Comparison of ENCODE assay signal across 10 mouse cellular contexts in the genomic region with DNA sequence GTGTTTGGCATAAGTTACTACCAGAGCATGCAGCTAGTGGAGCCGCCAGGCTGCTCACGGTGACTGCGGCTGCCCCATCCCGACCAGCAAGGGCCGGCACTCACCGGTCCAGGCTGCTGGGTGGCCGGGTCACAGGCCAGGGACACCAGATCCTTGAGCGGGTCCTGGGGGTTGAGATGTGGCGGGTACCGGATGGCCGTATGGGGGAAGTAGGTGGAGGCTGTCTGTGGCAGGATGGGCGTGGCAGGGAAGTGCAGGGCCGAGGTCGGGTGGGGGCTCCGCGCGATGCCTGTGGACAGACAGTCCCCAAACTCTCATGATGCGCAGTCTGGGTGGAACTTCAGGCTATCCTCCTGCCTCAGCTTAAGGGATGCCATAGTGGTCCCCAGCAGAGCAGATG. TPM values are rescaled to one million over a fixed set of nuclear protein-coding genes. Genes with fewer than 3 reads are reported as not detected.
DNase-seq lines count a peak whose midpoint lies in the region; ATAC-seq and TF ChIP-seq lines count a peak whose summit lies in the region.
"Had no signal": no experiment of that assay in that cellular context is flagged by ENCODE, and none has a peak within 500 bp of the region (broad histone marks: within the 10 kb centered on the region; RNA-seq: fewer than 3 reads in every experiment).

No protein-coding gene starts in this region.

- ATAC-seq in hindbrain, embryonic 12.5 days (ENCODE audit: low FRiP score), result no peak
- ATAC-seq in embryonic facial prominence, embryonic 12.5 days (ENCODE audit: insufficient number of reproducible peaks, insufficient read depth, low FRiP score, low TSS enrichment), result no peak
- ATAC-seq in lung, embryonic 15.5 days (ENCODE audit: borderline replicate concordance, extremely low read depth, low FRiP score, low TSS enrichment), result no peak
- ATAC-seq in midbrain, embryonic 11.5 days (ENCODE audit: low FRiP score), result no peak

- 47% methylated on average over 18 of the region's 18 CpGs for WGBS in hindbrain, embryonic 10.5 days
- 48% methylated on average over 18 of the region's 18 CpGs for WGBS in hindbrain, embryonic 12.5 days
- WGBS in embryonic facial prominence, embryonic 12.5 days, result 55% methylated on average over 18 of the region's 18 CpGs
- 61% methylated on average over 18 of the region's 18 CpGs for WGBS in lung, embryonic 15.5 days
- WGBS in cerebellum, adult 2 months, result 73% methylated on average over 18 of the region's 18 CpGs
- WGBS in midbrain, embryonic 11.5 days, result 65% methylated on average over 18 of the region's 18 CpGs

- peaks cover 94% of the 10 kb centered on the region for H3K27me3 ChIP-seq in hindbrain, embryonic 10.5 days (ENCODE audit: insufficient read depth, poor library complexity, severe bottlenecking)
- H3K27me3 ChIP-seq in hindbrain, embryonic 12.5 days, result peaks cover 42% of the 10 kb centered on the region
- H3K27me3 ChIP-seq in embryonic facial prominence, embryonic 12.5 days, result peaks cover 29% of the 10 kb centered on the region
- no peaks in the 10 kb centered on the region for H3K27me3 ChIP-seq in lung, embryonic 15.5 days
- H3K27me3 ChIP-seq in cerebellum, adult 2 months (ENCODE audit: control insufficient read depth, insufficient read depth, low read length), result no peaks in the 10 kb centered on the region
- peaks cover 45% of the 10 kb centered on the region for H3K27me3 ChIP-seq in midbrain, embryonic 11.5 days (ENCODE audit: control insufficient read depth, insufficient read depth, low read length)

- no peak for DNase-seq in hindbrain, embryonic 10.5 days (ENCODE audit: low spot score)
- DNase-seq in ES-E14 (ENCODE audit: low read depth, low spot score), result no peak
- no peak for DNase-seq in cerebellum, adult 2 months
- no peak for DNase-seq in midbrain, embryonic 11.5 days (ENCODE audit: low spot score, missing footprints)
- no peak for DNase-seq in left cerebral cortex, adult 8-10 months (ENCODE audit: low spot score in 2 of 2)
- DNase-seq: gastrocnemius, postnatal 36 days had no signal

- peaks cover 15% of the 10 kb centered on the region for H3K36me3 ChIP-seq in hindbrain, embryonic 10.5 days
- peaks cover 28% of the 10 kb centered on the region for H3K36me3 ChIP-seq in hindbrain, embryonic 12.5 days
- peaks cover 7% of the 10 kb centered on the region; the same call in 1 of the 2 replicates for H3K36me3 ChIP-seq in ES-E14 (ENCODE audit: control insufficient read depth, insufficient read depth, low read length, poor library complexity, severe bottlenecking)
- H3K36me3 ChIP-seq in embryonic facial prominence, embryonic 12.5 days, result peaks cover 45% of the 10 kb centered on the region
- H3K36me3 ChIP-seq in lung, embryonic 15.5 days, result peaks cover 46% of the 10 kb centered on the region
- H3K36me3 ChIP-seq in midbrain, embryonic 11.5 days (ENCODE audit: control insufficient read depth, insufficient read depth, low read length), result no peaks in the 10 kb centered on the region

- no peak overlapping the region for H3K4me2 ChIP-seq in hindbrain, embryonic 12.5 days (replicated peaks)
- H3K4me2 ChIP-seq in embryonic facial prominence, embryonic 12.5 days (replicated peaks), result no peak overlapping the region
- H3K4me2 ChIP-seq in lung, embryonic 15.5 days, result no peak overlapping the region
- H3K4me2 ChIP-seq in midbrain, embryonic 11.5 days, result no peak overlapping the region

- TF ChIP-seq CTCF in cerebellum, adult 2 months (IDR thresholded peaks at IDR 0.05; ENCODE audit: borderline replicate concordance, insufficient read depth, low read depth, low read length), result no peak

- H3K4me3 ChIP-seq in hindbrain, embryonic 10.5 days, result no peak overlapping the region; the same call in 1 of the 2 replicates
- H3K4me3 ChIP-seq in hindbrain, embryonic 12.5 days, result no peak overlapping the region
- H3K4me3 ChIP-seq in ES-E14 (ENCODE audit: insufficient read depth in 1 of 2, low read depth in 1 of 2, low read length in 2 of 2, poor library complexity in 1 of 2, severe bottlenecking in 1 of 2), result peak overlapping the region in 1 of 2 experiments; percentile 19; a peak in 2 of 4 replicates
- H3K4me3 ChIP-seq in embryonic facial prominence, embryonic 12.5 days, result no peak overlapping the region
- H3K4me3 ChIP-seq in lung, embryonic 15.5 days, result no peak overlapping the region
- no peak overlapping the region for H3K4me3 ChIP-seq in cerebellum, adult 2 months (replicated peaks; ENCODE audit: insufficient read depth, low read depth, low read length)
- H3K4me3 ChIP-seq in midbrain, embryonic 11.5 days (ENCODE audit: low read depth, low read length), result no peak overlapping the region

- no peaks in the 10 kb centered on the region for H3K9me3 ChIP-seq in hindbrain, embryonic 10.5 days
- H3K9me3 ChIP-seq in hindbrain, embryonic 12.5 days (replicated peaks), result no peaks in the 10 kb centered on the region
- H3K9me3 ChIP-seq in ES-E14 (ENCODE audit: control insufficient read depth, insufficient read depth, low read depth, low read length), result no peaks in the 10 kb centered on the region
- H3K9me3 ChIP-seq in embryonic facial prominence, embryonic 12.5 days, result no peaks in the 10 kb centered on the region
- no peaks in the 10 kb centered on the region for H3K9me3 ChIP-seq in lung, embryonic 15.5 days
- H3K9me3 ChIP-seq in midbrain, embryonic 11.5 days (ENCODE audit: control insufficient read depth, low read length), result no peaks in the 10 kb centered on the region
- H3K9me3 ChIP-seq: G1E had no signal

- H3K9ac ChIP-seq in hindbrain, embryonic 12.5 days, result no peak overlapping the region
- peak overlapping the region; percentile 5; the same call in 1 of the 2 replicates for H3K9ac ChIP-seq in ES-E14 (ENCODE audit: insufficient read depth, low read depth, low read length, poor library complexity, severe bottlenecking)
- H3K9ac ChIP-seq in embryonic facial prominence, embryonic 12.5 days, result peak overlapping the region; percentile 19; the same call in 1 of the 2 replicates
- H3K9ac ChIP-seq in lung, embryonic 15.5 days, result no peak overlapping the region
- no peak overlapping the region for H3K9ac ChIP-seq in midbrain, embryonic 11.5 days (ENCODE audit: low read length)

- no peak for TF ChIP-seq POLR2A in cerebellum, adult 2 months (IDR thresholded peaks at IDR 0.05; ENCODE audit: borderline replicate concordance, insufficient read depth, low read length)

- peak overlapping the region; percentile 72 for H3K27ac ChIP-seq in hindbrain, embryonic 10.5 days
- H3K27ac ChIP-seq in hindbrain, embryonic 12.5 days, result no peak overlapping the region; the same call in 1 of the 2 replicates
- H3K27ac ChIP-seq in ES-E14 (ENCODE audit: insufficient read depth, low read depth, low read length, poor library complexity, severe bottlenecking), result no peak overlapping the region
- peak overlapping the region; percentile 60 for H3K27ac ChIP-seq in embryonic facial prominence, embryonic 12.5 days
- H3K27ac ChIP-seq in lung, embryonic 15.5 days, result peak overlapping the region; percentile 20; the same call in 1 of the 2 replicates
- no peak overlapping the region for H3K27ac ChIP-seq in cerebellum, adult 2 months (ENCODE audit: insufficient read depth, low read length)
- no peak overlapping the region for H3K27ac ChIP-seq in midbrain, embryonic 11.5 days (ENCODE audit: low read depth, low read length)

- in situ Hi-C loops in ES-E14 (cut with MboI; ENCODE audit: low sequenced_read_pairs in 2 of 2, unreplicated experiment in 2 of 2), result no loop called here

- peaks cover 97% of the 10 kb centered on the region for H3K4me1 ChIP-seq in hindbrain, embryonic 10.5 days (replicated peaks)
- H3K4me1 ChIP-seq in hindbrain, embryonic 12.5 days, result peaks cover 77% of the 10 kb centered on the region
- peaks cover 8 to 62% of the 10 kb centered on the region in 2 experiments; a peak in 3 of 4 replicates for H3K4me1 ChIP-seq in ES-E14 (ENCODE audit: control insufficient read depth in 2 of 2, insufficient read depth in 2 of 2, low read length in 2 of 2, poor library complexity in 1 of 2)
- peaks cover 76% of the 10 kb centered on the region for H3K4me1 ChIP-seq in embryonic facial prominence, embryonic 12.5 days
- H3K4me1 ChIP-seq in lung, embryonic 15.5 days, result peaks cover 65% of the 10 kb centered on the region
- peaks cover 75% of the 10 kb centered on the region for H3K4me1 ChIP-seq in cerebellum, adult 2 months (ENCODE audit: control insufficient read depth, insufficient read depth, low read length)
- H3K4me1 ChIP-seq in midbrain, embryonic 11.5 days (ENCODE audit: control insufficient read depth, insufficient read depth, low read length), result peaks cover 56% of the 10 kb centered on the region

RNA-seq across cellular contexts. Expression of a gene that starts 11.9 kb away (rescaled TPM):
- polyA plus RNA-seq in hindbrain, embryonic 10.5 days (2016; fragmentation: Nextera tagmentation; extraction: Ambion mirVana), result 2.7 and 3.0 TPM in 2 replicates
- polyA plus RNA-seq in hindbrain, embryonic 12.5 days (2016; fragmentation: Nextera tagmentation; extraction: Ambion mirVana), result 1.9 and 2.7 TPM in 2 replicates
- 1.7 TPM in 2 replicates for total RNA-seq in ES-E14 (2012; rRNA removed)
- 3.1 and 3.4 TPM in 2 replicates for polyA plus RNA-seq in embryonic facial prominence, embryonic 12.5 days (2016; fragmentation: Nextera tagmentation; extraction: Ambion mirVana)
- polyA plus RNA-seq in lung, embryonic 15.5 days (2015; fragmentation: Nextera tagmentation; extraction: Ambion mirVana), result 4.4 TPM in 2 replicates
- 1.2 and 1.7 TPM in 2 replicates for polyA plus RNA-seq in cerebellum, adult 2 months (2012; rRNA removed)
- polyA plus RNA-seq in midbrain, embryonic 11.5 days (2014; fragmentation: Nextera tagmentation; extraction: Ambion mirVana), result 2.3 and 2.7 TPM in 2 replicates
- total RNA-seq in left cerebral cortex, adult 8-10 months (2022), result 1 to 10 TPM in 2 of 4 experiments, under 1 TPM in 2; 0.50 to 1.6 (median 0.84) TPM

RNA-seq across cellular contexts. Expression of a gene that starts 15.9 kb away (rescaled TPM):
- polyA plus RNA-seq in hindbrain, embryonic 10.5 days (2016; fragmentation: Nextera tagmentation; extraction: Ambion mirVana), result 1.0 and 2.5 TPM in 2 replicates
- polyA plus RNA-seq in hindbrain, embryonic 12.5 days (2016; fragmentation: Nextera tagmentation; extraction: Ambion mirVana), result 1.1 and 2.4 TPM in 2 replicates
- 2.5 and 2.7 TPM in 2 replicates for total RNA-seq in ES-E14 (2012; rRNA removed)
- polyA plus RNA-seq in embryonic facial prominence, embryonic 12.5 days (2016; fragmentation: Nextera tagmentation; extraction: Ambion mirVana), result 2.0 and 3.8 TPM in 2 replicates
- 0.45 and 2.3 TPM in 2 replicates for polyA plus RNA-seq in lung, embryonic 15.5 days (2015; fragmentation: Nextera tagmentation; extraction: Ambion mirVana)
- polyA plus RNA-seq in cerebellum, adult 2 months (2012; rRNA removed), result 10.7 and 13.8 TPM in 2 replicates
- 0.20 and 0.47 TPM in 2 replicates for polyA plus RNA-seq in midbrain, embryonic 11.5 days (2014; fragmentation: Nextera tagmentation; extraction: Ambion mirVana)
- 1 to 10 TPM; 2.5 to 3.3 (median 2.6) TPM for total RNA-seq in left cerebral cortex, adult 8-10 months (2022)

RNA-seq across cellular contexts. Expression of a gene that starts 20.5 kb away (rescaled TPM):
- 4.0 and 4.8 TPM in 2 replicates for polyA plus RNA-seq in hindbrain, embryonic 10.5 days (2016; fragmentation: Nextera tagmentation; extraction: Ambion mirVana)
- 5.7 and 5.9 TPM in 2 replicates for polyA plus RNA-seq in hindbrain, embryonic 12.5 days (2016; fragmentation: Nextera tagmentation; extraction: Ambion mirVana)
- total RNA-seq in ES-E14 (2012; rRNA removed), result 1.1 and 1.8 TPM in 2 replicates
- 2.9 and 4.1 TPM in 2 replicates for polyA plus RNA-seq in embryonic facial prominence, embryonic 12.5 days (2016; fragmentation: Nextera tagmentation; extraction: Ambion mirVana)
- 1.6 and 2.7 TPM in 2 replicates for polyA plus RNA-seq in lung, embryonic 15.5 days (2015; fragmentation: Nextera tagmentation; extraction: Ambion mirVana)
- 10.2 and 10.8 TPM in 2 replicates for polyA plus RNA-seq in cerebellum, adult 2 months (2012; rRNA removed)
- polyA plus RNA-seq in midbrain, embryonic 11.5 days (2014; fragmentation: Nextera tagmentation; extraction: Ambion mirVana), result 2.7 and 2.9 TPM in 2 replicates
- total RNA-seq in left cerebral cortex, adult 8-10 months (2022), result 1 to 10 TPM; 2.0 to 5.2 (median 4.0) TPM

RNA-seq across cellular contexts. Expression of a gene that starts 20.5 kb away (rescaled TPM):
- 95.8 and 98.2 TPM in 2 replicates for polyA plus RNA-seq in hindbrain, embryonic 10.5 days (2016; fragmentation: Nextera tagmentation; extraction: Ambion mirVana)
- 62.7 and 67.5 TPM in 2 replicates for polyA plus RNA-seq in hindbrain, embryonic 12.5 days (2016; fragmentation: Nextera tagmentation; extraction: Ambion mirVana)
- 168 and 183 TPM in 2 replicates for total RNA-seq in ES-E14 (2012; rRNA removed)
- polyA plus RNA-seq in embryonic facial prominence, embryonic 12.5 days (2016; fragmentation: Nextera tagmentation; extraction: Ambion mirVana), result 73.6 and 77.0 TPM in 2 replicates
- 75.9 and 79.8 TPM in 2 replicates for polyA plus RNA-seq in lung, embryonic 15.5 days (2015; fragmentation: Nextera tagmentation; extraction: Ambion mirVana)
- polyA plus RNA-seq in cerebellum, adult 2 months (2012; rRNA removed), result 87.7 and 93.1 TPM in 2 replicates
- 43.3 and 53.7 TPM in 2 replicates for polyA plus RNA-seq in midbrain, embryonic 11.5 days (2014; fragmentation: Nextera tagmentation; extraction: Ambion mirVana)
- 10 to 100 TPM; 81.4 to 89.7 (median 85.5) TPM for total RNA-seq in left cerebral cortex, adult 8-10 months (2022)

RNA-seq across cellular contexts. Expression of a gene that starts 26.4 kb away (rescaled TPM):
- 138 and 143 TPM in 2 replicates for polyA plus RNA-seq in hindbrain, embryonic 10.5 days (2016; fragmentation: Nextera tagmentation; extraction: Ambion mirVana)
- 132 and 134 TPM in 2 replicates for polyA plus RNA-seq in hindbrain, embryonic 12.5 days (2016; fragmentation: Nextera tagmentation; extraction: Ambion mirVana)
- 63.0 and 94.5 TPM in 2 replicates for total RNA-seq in ES-E14 (2012; rRNA removed)
- 140 and 143 TPM in 2 replicates for polyA plus RNA-seq in embryonic facial prominence, embryonic 12.5 days (2016; fragmentation: Nextera tagmentation; extraction: Ambion mirVana)
- 110 and 115 TPM in 2 replicates for polyA plus RNA-seq in lung, embryonic 15.5 days (2015; fragmentation: Nextera tagmentation; extraction: Ambion mirVana)
- 75.8 and 81.5 TPM in 2 replicates for polyA plus RNA-seq in cerebellum, adult 2 months (2012; rRNA removed)
- polyA plus RNA-seq in midbrain, embryonic 11.5 days (2014; fragmentation: Nextera tagmentation; extraction: Ambion mirVana), result 94.3 and 104 TPM in 2 replicates
- total RNA-seq in left cerebral cortex, adult 8-10 months (2022), result 10 to 100 TPM; 66.8 to 73.4 (median 70.6) TPM

Comparison
In these comparisons a context has a peak if more than half of its experiments do, and no peak if none do; other contexts are left out.
1. H3K27ac ChIP-seq: peak in hindbrain, embryonic 10.5 days (single experiment), embryonic facial prominence, embryonic 12.5 days (single experiment) and lung, embryonic 15.5 days (single experiment); none in hindbrain, embryonic 12.5 days (single experiment), ES-E14 (single experiment), cerebellum, adult 2 months (single experiment) and midbrain, embryonic 11.5 days (single experiment).
2. H3K9ac ChIP-seq: peak in ES-E14 (single experiment) and embryonic facial prominence, embryonic 12.5 days (single experiment); none in hindbrain, embryonic 12.5 days (single experiment), lung, embryonic 15.5 days (single experiment) and midbrain, embryonic 11.5 days (single experiment).